9 mouse cellular contexts compared by ENCODE assay signal in genomic region chr3:64987665-64988064, GRCm38 (mm10).
DNase-seq lines count a peak whose midpoint lies in the region; ATAC-seq lines count a peak whose summit lies in the region.
"Had no signal": no experiment of that assay in that cellular context is flagged by ENCODE, and none has a peak within 500 bp of the region (broad histone marks: within the 10 kb centered on the region; RNA-seq: fewer than 3 reads in every experiment).

No protein-coding gene starts in this region.

- H3K36me3 ChIP-seq in heart, embryonic 10.5 days = no peaks in the 10 kb centered on the region
- no peaks in the 10 kb centered on the region for H3K36me3 ChIP-seq in hindbrain, embryonic 13.5 days

- no peak overlapping the region for H3K27ac ChIP-seq in heart, embryonic 10.5 days
- no peak overlapping the region for H3K27ac ChIP-seq in hindbrain, embryonic 13.5 days

- peak; percentile 3 to 24 for DNase-seq in heart, postnatal 14 days
- DNase-seq in heart, embryonic 10.5 days (ENCODE audit: low spot score) = no peak
- DNase-seq in A20 (ENCODE audit: low read depth, low spot score) = peak; percentile 3
- DNase-seq in left cerebral cortex, adult 11 months (ENCODE audit: low spot score) = peak; percentile 15
- DNase-seq in urinary bladder, postnatal 4 days (ENCODE audit: low spot score in 2 of 2) = no peak
- DNase-seq: gastrocnemius, postnatal 25 days had no signal

- H3K4me1 ChIP-seq in heart, embryonic 10.5 days = no peaks in the 10 kb centered on the region
- no peaks in the 10 kb centered on the region for H3K4me1 ChIP-seq in hindbrain, embryonic 13.5 days (replicated peaks)

- H3K4me2 ChIP-seq in hindbrain, embryonic 13.5 days = no peak overlapping the region

- H3K4me3 ChIP-seq in heart, embryonic 10.5 days = no peak overlapping the region
- no peak overlapping the region for H3K4me3 ChIP-seq in hindbrain, embryonic 13.5 days

- ATAC-seq in cerebellum, adult (ENCODE audit: insufficient number of reproducible peaks, low FRiP score, low TSS enrichment) = peak; percentile 77
- no peak for ATAC-seq in inflammation-experienced regulatory T-cells, adult 6 months
- no peak for ATAC-seq in hindbrain, embryonic 13.5 days (ENCODE audit: low FRiP score)

- H3K27me3 ChIP-seq in heart, embryonic 10.5 days (ENCODE audit: insufficient read depth, poor library complexity, severe bottlenecking) = no peaks in the 10 kb centered on the region
- H3K27me3 ChIP-seq in hindbrain, embryonic 13.5 days = no peaks in the 10 kb centered on the region

- WGBS in heart, embryonic 10.5 days = 70% methylated on average over 1 of the region's 1 CpGs
- WGBS in hindbrain, embryonic 13.5 days = 86% methylated on average over 1 of the region's 1 CpGs

- no peak overlapping the region for H3K9ac ChIP-seq in hindbrain, embryonic 13.5 days

- H3K9me3 ChIP-seq in heart, embryonic 10.5 days = no peaks in the 10 kb centered on the region
- no peaks in the 10 kb centered on the region for H3K9me3 ChIP-seq in hindbrain, embryonic 13.5 days

- intact Hi-C loops in heart, postnatal 14 days (cut with DNase I) = loop anchor here (5.0 to 10.0 kb wide), 3 partner anchors 227 to 945 kb away; no protein-coding TSS in a partner anchor

Comparison
In these comparisons a context has a peak if more than half of its experiments do, and no peak if none do; other contexts are left out.
1. DNase-seq: peak in heart, postnatal 14 days (2 of 2), A20 (single experiment) and left cerebral cortex, adult 11 months (single experiment); none in heart, embryonic 10.5 days (single experiment) and urinary bladder, postnatal 4 days (0 of 2).